Mouse (Mus musculus): ENCODE results near the gene Tspan12.

DNA sequence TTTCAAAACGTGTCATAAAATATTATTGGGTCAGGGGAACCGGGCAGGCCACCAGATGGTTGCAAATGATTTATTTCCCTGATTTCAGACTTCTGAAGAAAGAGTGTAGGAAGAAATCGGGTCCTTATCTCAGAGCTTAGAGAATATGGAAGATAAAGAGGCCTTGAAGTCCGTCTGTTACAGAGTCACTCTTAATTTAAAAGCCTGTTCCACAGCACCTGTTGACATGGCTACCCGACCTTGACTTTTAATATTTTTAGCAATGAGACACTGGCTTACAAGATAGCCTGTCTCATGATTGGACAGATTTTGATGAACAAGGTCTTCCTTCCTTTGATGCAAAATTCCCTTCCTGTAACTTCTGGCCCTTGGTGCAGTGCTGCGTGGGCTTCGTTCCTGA is 61.0 kb downstream of the Tspan12 start:
- TF ChIP-seq CTCF (IDR thresholded peaks at IDR 0.05; ENCODE audit: control insufficient read depth, insufficient read depth, low read length) (no peak), POLR2A (IDR thresholded peaks at IDR 0.05; ENCODE audit: borderline replicate concordance, control insufficient read depth, low read depth, low read length) (no peak)

Measured in bone marrow, adult 2 months (tissue).